Mouse (Mus musculus) thymus, postnatal 4 days (tissue): ENCODE data around the gene Mrpl44.

Source experiments
- DNase-seq: peaks from one replicate; pipeline ENCODE4 v3.0.0; 2021

The Mrpl44 gene

GRCm38 (mm10) chr1:79762282-79763250 lies 13.3 kb upstream of the Mrpl44 start:
- DNase-seq: peak; percentile 25

DNA sequence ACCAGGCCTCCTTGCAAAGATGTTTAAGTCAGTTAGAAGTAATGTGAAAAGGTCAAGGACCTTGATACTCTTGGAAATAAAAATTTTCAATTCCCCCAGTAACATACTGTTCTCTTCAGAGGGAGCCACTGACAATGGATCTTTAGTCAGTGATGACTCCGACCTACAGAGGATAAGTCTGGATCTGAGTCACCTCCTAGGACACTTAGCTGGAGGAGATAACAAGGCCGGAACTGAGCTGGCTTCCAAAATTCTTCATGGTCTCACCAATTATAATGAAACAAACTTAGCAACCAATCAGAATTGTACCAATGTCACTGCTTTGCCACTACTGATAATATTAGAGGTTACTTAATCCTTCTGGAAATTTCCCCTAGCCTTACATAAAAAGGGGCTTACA lies 11.8 kb upstream of the Mrpl44 start:
- no peak for DNase-seq

- DNase-seq: no peak
Measured at GRCm38 (mm10) chr1:79764483-79764882, 11.3 kb upstream of the Mrpl44 start.

GRCm38 (mm10) chr1:79768231-79768630 lies 7.6 kb upstream of the Mrpl44 start:
- no peak for DNase-seq

DNA sequence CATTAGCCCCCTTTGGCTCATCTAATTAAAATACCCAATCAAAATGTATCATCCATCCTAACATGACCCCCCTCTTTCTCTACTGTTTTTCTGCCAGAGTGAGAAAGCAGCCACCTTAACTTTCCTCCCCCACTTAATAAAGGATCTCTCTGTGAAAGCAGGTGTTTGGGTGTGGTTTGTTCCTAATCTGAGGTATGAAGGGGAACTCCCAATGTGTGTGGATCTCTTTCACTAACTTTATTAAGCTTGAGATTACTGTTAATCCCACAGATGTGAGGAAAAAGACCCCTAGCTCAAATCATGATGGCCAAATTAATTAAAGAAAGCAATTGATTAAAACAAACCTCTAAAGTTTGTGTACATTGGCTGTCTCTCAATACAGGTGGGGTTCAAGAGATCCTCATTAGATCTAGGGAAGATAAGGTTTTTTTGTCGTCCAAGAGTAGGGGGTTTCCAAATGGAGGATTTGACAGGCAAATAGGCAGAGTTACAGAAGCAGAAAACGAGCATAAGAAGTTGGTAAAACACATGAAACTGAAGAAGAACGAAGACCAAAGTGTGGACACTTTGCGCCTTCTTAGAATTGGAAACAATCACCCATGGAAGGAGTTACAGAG lies 1.5 kb upstream of the Mrpl44 start:
- DNase-seq: no peak

- DNase-seq: no peak
Measured at GRCm38 (mm10) chr1:79778011-79778410, 2.2 kb downstream of the Mrpl44 start.

- DNase-seq: peak; percentile 32
Measured at GRCm38 (mm10) chr1:79782433-79782832, 6.6 kb downstream of the Mrpl44 start.

DNA sequence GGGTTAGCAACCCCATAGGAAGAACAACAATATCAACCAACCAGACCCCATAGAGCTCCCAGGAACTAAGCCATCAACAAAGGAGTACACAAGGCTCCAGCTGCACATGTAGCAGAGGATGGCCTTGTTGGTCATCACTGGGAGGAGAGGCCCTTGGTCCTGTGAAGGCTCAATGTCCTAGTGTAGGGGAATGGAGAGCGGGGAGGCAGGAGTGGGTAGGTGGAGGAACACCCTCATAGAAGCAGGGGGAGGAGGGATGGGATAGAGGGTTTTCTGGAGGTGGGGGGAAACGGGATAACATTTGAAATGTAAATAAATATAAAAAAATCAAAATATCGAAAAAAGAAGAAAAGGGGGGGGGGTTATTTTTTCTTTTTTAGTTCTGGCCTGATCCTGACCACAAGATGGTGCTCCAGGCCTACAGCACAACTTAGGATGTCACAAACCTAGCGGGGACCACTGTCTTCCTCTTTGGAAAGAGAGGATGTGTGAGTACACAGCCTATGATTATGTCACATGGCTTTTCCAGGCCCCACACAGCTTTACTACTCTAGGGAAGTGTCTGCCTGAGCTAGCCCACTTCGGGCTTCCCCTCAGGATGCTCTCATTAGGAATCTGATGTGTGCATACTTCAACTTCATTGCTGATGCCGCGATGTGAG lies 10.6 kb downstream of the Mrpl44 start:
- no peak for DNase-seq

DNA sequence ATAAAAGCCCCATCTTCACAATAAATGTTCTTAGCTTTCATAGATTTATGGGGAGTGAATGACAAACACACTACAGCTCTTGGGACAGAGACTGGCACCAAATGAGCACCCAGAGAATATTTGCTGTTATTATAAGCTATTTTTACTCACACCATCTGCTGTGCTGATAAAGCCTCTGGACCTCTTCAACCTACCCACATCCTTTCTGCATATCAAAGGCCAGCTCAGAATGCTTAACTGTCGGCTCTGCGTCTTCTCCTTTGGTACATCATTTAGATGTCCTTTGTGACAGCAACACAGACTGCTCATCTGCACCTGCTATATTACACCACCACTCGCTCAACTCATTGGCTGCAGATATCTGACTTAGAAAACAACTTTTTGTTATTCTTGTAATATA lies 21.3 kb downstream of the Mrpl44 start:
- DNase-seq: no peak

- no peak for DNase-seq
Measured at GRCm38 (mm10) chr1:79802858-79803427, 27.1 kb downstream of the Mrpl44 start.

DNA sequence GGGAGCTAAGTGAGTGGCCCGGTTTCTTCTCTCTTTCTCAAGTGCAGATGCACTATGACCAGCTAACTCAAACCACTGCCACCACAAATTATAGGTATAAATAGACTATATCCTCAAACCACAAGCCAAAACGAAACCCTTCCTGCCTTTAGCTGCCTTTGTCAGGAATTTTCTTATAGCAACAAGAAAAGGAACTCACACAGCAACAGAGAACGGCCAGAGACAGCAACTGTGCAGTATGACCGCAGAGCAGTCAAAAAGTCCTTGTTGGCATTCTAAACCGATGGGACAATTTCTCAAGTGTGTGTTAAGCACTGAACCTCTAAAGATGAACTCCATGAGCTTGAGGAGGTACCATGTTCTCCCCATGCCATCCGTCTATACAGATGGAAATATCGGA lies 27.8 kb downstream of the Mrpl44 start:
- no peak for DNase-seq

GRCm38 (mm10) chr1:79806865-79807264 lies 31.0 kb downstream of the Mrpl44 start:
- DNase-seq: no peak

DNA sequence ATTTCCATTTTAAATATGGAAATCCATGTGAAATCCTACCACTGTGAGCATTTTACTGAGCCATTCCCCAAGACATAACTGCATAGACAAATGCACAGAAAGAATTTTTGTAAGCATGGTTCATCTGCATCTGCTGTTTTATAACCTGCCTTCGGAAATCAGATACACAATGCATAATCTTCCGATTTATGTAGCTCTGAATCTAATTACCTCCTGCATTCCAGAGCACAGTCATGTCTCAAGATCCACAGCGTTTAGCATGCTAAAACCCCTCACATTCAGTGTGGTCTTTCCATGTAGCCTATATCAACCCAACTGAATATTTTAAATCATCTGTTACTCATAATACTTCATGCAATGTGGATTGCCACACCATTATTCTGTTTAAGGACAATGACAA lies 33.6 kb downstream of the Mrpl44 start:
- no peak for DNase-seq

- DNase-seq: no peak
Measured at GRCm38 (mm10) chr1:79815446-79815845, 39.6 kb downstream of the Mrpl44 start.

GRCm38 (mm10) chr1:79819296-79819879 lies 43.6 kb downstream of the Mrpl44 start:
- DNase-seq: no peak

- no peak for DNase-seq
Measured at GRCm38 (mm10) chr1:79822806-79823525, 47.1 kb downstream of the Mrpl44 start.

- DNase-seq: no peak
Measured at GRCm38 (mm10) chr1:79823951-79824633, 48.3 kb downstream of the Mrpl44 start.
